Mouse (Mus musculus): ENCODE results near the gene Fam71e1.
A peak's percentile ranks its signal among the peaks of the same experiment; 100 is the strongest.

Gene Fam71e1

DNA sequence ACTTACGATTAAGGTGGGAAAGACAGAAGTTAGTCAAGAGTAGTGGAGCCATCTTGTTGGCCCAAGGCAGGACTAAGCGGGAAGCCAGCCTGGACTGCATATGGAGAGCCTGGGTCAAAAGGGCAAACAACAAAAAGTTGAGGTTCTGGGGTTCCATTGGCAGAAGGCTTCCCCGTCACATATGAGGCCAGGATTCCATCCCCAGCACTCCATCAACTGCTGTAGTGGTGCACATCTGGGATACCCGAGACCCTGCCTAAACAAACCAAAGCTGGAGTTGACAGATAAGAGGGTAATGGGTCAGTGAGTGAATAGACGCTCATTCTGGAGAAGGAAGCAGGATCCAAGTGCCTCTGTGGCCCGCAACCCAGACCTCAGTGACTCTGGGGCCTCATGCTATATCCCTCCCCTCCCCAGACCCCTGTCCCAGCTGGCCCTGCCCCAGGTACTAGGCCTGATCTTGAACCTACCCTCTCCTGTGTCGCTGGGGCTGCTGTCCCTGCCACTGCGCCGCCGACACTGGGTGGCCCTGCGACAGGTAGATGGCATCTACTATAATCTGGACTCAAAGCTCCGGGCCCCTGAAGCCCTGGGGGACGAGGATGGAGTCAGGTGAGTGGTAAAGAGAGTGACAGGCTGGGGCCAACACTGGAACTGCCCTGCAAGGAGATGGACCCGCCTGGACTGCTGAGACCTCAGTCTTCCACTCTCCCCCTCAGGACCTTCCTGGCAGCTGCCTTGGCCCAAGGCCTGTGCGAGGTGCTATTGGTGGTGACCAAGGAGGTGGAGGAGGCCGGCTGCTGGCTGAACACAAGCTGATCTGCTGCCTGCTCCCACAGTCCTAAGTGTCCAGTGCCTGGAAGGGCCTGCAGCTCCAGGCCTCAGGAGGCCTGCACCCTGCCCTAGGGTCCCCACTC is 25.4 kb upstream of the Fam71e1 start:
- DNase-seq (ENCODE audit: low spot score in 2 of 2): peak in 1 of 2 experiments; percentile 4

DNA sequence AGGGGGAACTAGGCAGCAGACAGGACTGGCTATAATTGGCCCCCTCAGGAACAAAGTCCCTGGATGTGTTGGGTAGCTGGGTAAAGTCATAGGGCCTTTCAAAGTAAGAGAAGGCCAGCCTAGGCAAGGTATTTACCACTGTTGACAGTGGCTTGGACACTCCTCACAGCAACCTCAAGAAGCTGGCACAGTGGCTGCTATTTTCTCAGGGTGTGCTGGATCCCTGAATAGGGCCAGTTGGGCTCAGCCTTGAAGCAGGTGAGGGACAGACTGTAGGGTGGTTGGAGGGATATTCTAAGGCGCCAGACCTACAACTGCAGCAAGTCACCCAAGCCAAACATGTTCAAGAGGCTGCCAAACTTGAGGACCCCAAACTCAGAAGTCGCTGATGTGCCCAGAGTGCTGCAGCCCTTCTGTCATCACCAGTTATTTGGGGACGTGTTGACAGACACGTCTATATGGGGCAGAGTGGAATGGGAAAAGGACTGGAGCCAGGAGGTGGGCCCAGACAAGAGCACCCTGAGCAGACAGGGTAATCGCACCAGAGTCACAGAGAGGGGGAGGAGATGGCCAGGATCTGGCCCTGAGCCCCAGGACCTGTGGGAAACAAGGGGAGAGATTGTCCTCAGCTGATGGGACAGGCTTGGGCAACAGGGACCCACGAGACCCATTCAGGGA is 24.4 kb upstream of the Fam71e1 start:
- DNase-seq (ENCODE audit: low spot score in 2 of 2): peak in 1 of 2 experiments; percentile 4

DNA sequence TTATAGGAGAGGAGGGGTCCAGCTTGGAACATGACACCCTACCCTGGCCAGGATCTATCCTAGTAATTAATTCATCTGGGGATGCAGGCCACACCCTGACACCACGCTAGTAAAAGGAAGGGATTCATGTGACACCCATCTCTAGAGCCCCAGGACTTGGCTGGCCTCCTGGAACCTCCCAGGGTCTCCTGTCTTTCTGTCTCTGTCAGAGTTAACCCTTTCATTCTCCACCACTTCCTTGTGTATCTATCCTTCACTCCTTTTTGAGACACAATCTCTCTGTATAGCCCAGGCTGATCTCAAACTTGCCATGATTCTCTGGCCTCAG is 23.9 kb upstream of the Fam71e1 start:
- no peak for DNase-seq (ENCODE audit: low spot score in 2 of 2)

DNA sequence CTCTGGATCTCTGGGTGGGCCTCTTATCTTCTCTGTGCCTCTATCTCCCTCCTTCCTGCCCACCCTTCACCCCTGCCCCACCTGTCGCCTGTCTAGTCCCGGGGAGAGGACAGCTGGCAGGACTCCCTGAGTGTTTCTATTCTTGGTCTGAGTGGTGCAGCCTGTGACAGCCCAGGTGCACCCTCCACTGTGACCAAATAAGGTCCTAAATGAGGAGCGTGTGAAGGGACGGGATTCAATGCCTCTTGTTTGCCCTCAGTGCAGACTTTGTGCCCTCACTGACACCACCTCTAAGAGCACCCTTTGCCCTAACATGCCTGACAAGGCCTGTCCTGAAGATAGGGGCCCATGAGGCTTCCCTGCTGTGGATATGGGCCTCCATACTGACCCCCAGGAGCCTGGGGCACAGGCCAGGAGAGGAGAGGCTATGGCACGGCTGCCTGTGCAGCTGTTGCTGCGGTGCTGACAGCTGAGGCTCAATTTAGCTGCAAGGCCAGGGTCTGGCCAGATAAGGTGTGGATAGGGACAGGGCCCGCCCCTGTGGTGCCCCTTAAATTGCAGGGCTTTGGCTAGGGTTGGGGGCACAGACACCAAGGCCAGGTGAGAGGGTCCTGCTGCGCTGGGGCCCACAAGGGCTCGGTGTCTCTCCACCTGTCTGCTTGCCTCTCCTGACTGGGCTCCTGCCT is 23.3 kb upstream of the Fam71e1 start:
- DNase-seq (ENCODE audit: low spot score in 2 of 2): no peak

DNA sequence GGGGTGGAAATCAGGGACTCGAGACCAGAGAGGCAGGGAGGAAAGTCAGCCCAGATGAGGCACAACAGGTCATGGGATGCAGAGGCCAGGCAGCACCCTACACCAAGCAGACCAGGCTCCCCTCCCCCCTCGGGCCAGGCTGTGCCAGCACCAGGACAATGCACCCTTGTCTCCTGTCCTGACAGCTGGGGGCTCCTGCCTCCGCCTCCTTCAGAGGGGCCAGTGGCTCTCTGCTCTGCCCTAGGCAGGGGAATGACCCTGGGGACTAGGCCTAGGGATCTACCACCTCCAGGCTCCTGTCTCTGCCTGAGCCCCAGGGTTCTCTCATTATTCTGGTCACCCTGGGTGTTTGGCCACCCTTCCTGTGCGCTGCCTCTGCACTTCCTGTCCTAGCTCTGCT is 22.0 kb upstream of the Fam71e1 start:
- peak in 1 of 2 experiments; percentile 35 for DNase-seq (ENCODE audit: low spot score in 2 of 2)

DNA sequence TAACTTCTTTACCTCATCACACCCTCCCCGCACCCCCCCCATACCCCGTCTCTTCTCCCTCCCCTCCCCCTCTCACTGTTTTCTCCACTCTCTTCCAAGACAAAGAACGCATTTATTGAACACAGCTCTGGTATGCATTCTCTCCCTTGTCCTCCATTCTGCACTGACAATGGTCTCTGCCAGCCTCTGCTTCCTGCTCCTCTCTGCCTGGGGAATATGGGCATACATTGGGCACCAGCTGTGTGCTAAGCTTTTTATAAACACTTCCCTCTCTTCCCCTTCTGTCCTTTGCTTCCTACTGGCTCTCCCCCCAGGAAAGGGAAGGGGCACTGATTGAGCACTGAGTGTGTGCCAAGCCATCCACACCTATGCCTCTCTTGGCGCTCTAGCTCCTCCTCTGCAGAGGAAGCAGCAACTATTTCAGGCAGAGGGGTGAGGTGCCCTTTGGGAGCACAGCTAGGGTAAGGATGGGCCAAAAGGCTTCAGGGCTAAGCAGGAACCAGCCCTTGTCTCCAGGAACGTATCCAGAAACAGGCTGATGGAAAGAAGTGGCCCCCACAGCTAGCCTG is 21.3 kb upstream of the Fam71e1 start:
- peak in 1 of 2 experiments; percentile 2 for DNase-seq (ENCODE audit: low spot score in 2 of 2)

DNA sequence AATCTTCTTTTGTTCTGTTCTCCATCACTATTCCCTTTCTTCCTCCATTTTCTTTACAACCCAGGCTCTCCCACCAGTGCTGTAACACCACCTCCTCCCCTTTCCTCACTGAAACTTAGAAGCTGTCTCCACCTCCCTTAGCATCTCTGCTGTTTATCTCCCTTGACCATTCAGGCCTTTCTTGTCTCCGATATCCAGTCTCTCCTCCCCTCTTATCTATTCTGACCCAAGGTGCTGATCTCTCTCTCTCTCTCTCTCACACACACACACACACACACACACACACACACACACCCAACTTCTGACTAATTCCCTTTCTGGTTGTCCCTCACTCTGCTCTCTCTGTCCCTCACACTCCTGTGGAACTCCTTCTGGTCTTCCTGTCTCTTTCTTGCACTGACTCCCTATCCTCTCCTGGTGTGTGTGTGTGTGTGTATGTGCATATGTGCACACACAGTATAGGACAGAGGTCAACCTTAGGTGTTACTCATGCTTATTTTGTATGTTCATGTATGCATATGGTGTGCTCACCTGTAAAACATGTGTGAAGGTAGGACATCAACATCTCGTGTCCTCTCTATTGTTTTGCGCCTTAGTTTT is 13.4 kb upstream of the Fam71e1 start:
- DNase-seq (ENCODE audit: low spot score in 2 of 2): no peak

DNA sequence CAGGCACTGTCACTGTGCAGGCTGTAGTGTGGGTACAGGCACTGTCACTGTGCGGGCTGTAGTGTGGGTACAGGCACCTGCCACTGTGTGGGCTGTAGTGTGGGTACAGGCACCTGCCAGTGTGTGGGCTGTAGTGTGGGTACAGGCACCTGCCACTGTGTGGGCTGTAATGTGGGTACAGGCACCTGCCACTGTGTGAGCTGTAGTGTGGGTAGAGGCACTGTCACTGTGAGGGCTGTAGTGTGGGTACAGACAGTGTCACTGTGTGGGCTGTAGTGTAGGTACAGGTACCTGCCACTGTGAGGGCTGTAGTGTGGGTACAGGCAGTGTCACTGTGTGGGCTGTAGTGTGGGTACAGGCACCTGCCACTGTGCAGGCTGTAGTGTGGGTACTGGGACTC is 12.3 kb upstream of the Fam71e1 start:
- DNase-seq (ENCODE audit: low spot score in 2 of 2): peak in 1 of 2 experiments; percentile 2

DNA sequence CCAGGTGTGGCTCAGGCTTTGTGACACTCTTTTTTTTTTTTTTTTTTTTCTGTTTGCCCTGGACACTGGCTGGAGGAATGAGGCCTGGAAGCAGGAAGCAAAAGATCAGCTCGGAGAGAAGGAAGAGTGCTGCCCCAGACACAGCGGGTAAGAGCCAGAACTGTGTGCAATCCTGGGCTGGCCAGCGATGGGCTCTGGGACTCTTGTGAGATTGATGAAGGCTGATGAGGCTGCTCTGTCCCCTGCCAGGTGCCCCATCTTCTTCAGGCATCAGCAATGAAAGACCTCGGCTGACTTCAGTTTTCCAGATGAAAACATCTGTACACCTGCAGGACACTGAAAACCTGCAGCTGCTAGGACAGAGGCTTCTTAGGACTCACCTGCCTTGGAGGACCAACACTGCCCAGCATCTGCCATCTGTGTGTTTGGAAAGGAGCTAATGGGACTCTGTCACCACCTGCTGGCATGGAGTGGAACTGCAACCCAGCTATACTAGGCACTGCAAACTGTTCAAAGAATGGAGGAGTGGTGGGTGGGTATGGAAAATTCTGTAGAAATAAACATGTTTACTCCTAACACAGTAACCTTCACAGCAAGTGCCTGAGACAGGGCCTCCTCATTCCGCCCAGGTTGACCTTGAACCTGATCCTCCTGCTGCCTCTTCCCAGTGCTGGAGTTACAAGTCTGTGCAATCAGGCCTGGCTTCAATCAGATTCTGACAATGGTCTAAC is 11.4 kb upstream of the Fam71e1 start:
- DNase-seq (ENCODE audit: low spot score in 2 of 2): peak; percentile 77 to 82

DNA sequence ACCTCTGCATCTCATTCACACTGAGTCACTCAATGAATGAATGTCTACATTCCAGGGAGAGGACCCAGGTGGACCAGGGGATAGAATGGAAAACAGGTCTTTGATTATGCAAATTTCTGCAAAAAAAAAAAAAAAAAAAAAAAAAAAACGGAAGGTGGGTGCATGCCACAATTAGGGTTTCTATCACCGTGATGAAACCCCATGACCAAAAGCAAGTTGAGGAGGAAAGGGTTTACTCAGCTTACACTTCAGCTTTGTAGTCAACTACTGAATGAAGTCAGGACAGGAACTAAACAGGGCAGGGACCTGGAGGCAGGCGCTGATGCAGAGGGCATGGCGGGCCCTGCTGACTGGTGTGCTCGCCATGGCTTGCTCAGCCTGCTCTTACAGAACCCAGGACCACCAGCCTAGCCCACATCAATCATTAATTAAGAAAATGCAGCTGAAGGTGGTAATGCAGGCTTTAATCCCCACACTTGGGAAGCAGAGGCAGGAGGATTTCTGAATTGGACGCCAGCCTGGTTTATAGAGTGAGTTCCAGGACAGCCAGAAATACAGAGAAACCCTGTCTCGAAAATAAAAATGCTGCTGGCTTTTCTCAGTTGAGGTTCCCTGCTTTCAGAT is 10.7 kb upstream of the Fam71e1 start:
- DNase-seq (ENCODE audit: low spot score in 2 of 2): no peak

DNA sequence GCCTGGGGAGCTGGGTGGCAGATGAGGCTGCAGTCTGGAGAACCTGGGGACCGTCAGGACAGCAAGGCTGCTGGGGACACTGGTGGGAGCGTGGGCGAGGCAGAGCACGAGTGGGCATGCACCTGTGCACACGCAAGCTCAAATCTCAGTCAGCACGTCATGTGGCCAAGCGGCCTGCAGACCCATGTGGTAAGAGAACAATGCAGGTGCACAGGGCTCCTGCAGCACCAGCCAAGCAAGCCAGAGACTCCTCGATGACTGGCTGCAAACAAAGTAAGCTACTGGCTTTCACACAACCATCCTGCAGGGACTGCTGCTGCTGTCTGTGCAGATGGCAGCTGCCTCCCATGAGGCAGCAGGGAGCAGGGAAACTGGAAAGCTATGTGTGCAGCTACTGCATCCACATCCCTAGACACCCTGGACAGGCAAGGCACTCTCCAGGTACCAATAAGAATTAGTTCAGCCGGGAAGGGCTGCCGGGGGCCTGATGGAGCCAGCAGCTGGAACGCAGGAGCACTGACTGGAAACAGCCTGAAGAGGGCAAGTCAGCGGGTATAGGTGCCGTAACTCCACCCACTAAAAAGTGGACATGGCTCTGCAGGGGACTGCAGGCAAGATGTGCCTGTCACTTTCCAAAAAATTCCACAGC is 9.3 kb upstream of the Fam71e1 start:
- no peak for DNase-seq (ENCODE audit: low spot score in 2 of 2)

DNA sequence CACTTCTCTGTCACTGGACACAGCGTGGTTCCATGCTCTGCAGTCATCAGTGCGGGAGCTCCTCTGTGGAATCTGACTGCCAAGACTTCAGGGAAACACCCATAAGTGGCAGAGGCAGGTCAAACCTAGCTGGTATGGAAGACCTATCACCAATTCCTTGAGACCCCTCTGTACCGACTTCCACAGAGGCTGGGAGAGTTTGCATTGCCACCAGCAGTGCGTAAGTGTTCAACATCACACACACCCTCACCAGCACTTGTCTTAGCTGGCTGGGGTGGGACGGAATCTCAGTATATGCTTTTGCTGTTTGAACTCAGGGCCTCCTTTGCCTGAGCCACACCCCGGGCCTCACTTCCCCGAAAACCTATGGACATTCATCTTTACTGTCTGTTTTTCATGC is 8.4 kb upstream of the Fam71e1 start:
- no peak for DNase-seq (ENCODE audit: low spot score in 2 of 2)

DNA sequence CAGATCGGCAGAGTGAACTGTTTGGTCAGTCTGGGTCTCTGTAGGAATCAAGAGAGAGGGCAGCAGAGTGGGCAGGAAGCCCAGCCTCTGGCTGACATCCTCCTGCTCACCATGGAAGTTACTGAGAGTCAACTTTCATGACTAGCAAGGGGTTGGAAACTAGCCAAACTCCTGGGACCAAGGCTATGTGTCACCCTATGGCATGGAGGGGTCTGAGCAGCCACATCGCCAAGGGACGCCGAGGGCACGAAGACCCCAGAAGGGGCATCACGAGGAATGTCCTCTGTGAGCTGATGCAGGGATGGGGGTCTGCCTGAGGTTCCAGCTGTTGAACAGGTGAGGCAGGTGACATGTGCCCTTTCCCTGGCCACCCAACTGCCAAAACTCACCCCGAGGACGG is 7.8 kb upstream of the Fam71e1 start:
- no peak for DNase-seq (ENCODE audit: low spot score in 2 of 2)

DNA sequence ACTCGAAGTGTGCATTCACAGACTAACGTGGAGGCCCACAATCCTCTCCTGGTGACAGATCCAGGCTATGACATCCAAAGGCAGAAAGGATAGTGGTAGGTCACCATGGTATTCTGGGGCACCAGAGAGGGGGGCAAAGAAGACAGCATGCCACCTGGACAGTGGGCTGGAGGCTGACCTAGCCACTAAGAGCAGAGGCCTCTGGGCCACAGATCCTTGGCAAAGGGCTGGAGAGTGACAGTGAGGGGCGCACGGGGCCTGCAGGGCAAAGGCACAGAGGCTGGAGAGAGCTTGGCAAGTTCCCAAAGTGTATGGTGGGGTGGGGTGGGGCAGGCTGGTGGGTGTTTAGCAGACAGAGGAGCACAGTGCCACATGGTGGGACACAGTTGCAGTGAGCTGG is 6.1 kb upstream of the Fam71e1 start:
- no peak for DNase-seq (ENCODE audit: low spot score in 2 of 2)

DNA sequence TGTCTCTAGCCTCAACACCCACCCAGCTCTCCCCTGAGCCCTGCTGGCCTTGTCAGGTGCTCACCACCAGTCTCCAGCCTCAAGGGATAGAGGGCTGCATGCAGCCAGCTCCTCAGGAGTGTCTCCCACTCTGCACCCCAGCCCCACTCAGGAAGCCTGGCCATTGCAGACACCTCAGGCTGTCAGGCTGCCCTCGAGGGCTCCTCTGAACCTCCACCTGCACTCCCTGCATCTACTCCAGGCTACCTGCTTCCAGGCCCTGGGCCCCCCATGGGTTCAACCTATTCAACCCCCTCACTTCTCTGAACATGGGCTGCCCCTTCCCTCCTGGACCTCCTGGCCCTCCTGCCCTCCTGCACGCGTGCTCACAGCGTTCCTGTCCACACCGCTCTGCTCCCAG is 5.0 kb upstream of the Fam71e1 start:
- no peak for DNase-seq (ENCODE audit: low spot score in 2 of 2)

DNA sequence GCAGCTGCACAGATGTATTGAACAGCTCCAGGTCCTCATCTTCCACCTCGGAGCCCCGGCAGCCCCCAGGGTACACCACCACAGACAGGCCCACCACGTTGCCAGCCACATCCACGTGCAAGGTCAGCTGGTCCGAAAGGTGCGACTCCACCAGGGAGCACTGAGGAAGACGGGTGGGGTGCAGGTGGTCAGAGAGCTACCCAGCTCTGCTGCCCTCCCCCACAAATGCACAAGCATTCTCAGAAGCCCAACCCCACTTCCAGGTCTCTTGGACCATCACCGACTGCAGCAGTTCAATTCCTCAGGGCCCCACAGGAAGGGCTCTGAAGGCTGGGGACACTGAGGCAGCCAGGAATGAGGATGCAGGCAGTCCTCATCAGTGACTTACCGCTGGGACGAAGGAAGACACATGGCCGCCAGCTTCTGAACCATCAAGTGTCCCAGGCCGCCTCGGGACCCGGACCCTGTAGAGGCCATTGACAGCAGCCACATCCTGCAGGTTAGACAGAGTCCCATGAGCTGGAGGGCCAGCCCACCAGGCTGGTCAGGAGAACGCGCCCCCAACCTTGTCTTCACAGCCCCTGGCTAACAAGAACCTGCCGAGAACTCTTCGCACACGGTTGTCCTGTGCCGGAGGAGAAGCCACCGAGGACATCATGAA is 4.1 kb upstream of the Fam71e1 start:
- no peak for DNase-seq (ENCODE audit: low spot score in 2 of 2)

DNA sequence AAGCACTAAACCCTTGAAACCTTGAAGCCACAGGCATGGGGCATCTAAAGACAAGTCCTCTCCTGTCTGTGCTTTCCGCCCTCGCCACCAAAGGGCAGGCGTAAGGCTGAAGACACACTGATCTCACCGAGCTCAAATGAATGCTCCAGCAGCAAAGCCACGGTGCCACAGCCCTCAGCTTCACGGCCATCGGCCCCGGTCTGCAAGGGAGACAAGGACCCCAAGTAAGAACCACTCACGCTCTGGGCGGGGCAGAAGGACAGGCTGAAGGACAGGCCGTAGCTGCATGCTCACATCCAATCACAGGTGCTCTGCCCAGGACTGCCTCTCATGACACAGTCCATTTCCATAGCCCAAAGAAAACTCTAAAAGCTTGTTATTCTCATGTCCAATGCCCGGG is 1.7 kb upstream of the Fam71e1 start:
- no peak for DNase-seq (ENCODE audit: low spot score in 2 of 2)

DNA sequence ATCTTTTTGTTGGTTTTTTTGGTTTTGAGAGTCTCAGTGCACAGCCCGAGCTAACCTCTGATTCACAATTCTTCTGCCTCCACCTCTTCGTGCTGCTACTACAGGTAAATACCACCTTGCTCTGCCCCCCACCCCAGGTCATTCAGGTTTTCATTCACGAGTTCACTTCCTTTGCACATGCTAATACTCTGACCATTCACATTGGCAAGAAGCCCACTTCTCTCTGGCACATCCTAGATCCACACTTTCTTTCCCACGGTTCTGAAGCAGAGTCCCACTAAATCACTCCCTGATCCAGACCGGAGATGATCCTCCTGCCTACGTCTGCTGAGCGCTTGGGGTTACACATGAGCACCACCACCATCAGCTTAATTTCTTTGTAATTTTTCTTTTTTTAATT is 1.3 kb upstream of the Fam71e1 start:
- DNase-seq (ENCODE audit: low spot score in 2 of 2): no peak

DNA sequence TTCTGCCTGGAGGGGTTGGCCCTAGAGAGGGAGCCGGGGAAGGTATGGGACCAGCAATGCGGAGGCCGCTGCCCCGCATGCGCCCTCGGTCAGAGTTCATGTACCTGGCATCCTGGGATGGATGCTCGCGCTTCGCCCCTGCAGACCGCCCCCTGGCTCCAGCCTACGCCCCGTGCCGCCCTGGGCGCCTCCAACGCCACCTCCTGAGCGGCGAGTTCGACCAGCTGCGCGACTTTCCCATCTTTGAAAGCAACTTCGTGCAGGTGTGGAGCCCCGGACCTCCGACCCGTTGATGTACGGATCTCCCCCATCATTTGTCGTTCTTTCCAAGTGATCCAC is 359 bp downstream of the Fam71e1 start:
- no peak for DNase-seq (ENCODE audit: low spot score in 2 of 2)
